Mouse (Mus musculus) brain, embryonic 14.5 days (tissue): Measurements from ENCODE around the gene Cnpy1.

Source experiments
- CTCF ChIP-seq: fragments of 200-500 bp; IDR thresholded peaks from 2 replicates; pipeline ENCODE4 v1.5.1; 2012; ENCODE audit warnings: inconsistent platforms, mild to moderate bottlenecking, moderate library complexity, borderline replicate concordance; ENCODE audit not compliant: insufficient read depth, insufficient read length; ENCODE audit errors: extremely low read depth
- POLR2A ChIP-seq: fragments of 200-500 bp; IDR thresholded peaks from 2 replicates; pipeline ENCODE4 v1.6.1; 2012; ENCODE audit warnings: mild to moderate bottlenecking, inconsistent platforms, borderline replicate concordance; ENCODE audit not compliant: poor library complexity, insufficient read depth, insufficient read length, severe bottlenecking; ENCODE audit errors: extremely low read depth

- TF ChIP-seq CTCF (no peak), POLR2A (no peak)
These were observed 67.3 kb downstream of the Cnpy1 start for GRCm38 (mm10) chr5:28178322-28178721.
